Mouse (Mus musculus) heart, postnatal 0 days (tissue): ENCODE data around the gene Pmf1. TPM values are rescaled to one million over a fixed set of nuclear protein-coding genes. Genes with fewer than 3 reads are reported as not detected.

Experiments used
- ATAC-seq: fragments of 200-750 bp; cut with Nextera tagmentation; 2 replicates; pipeline ENCODE4 v1.8.0; 2017; ENCODE audit warnings: low read depth, moderate number of reproducible peaks, moderate library complexity; ENCODE audit not compliant: insufficient read depth
- DNase-seq: peaks from one replicate; pipeline ENCODE4 v3.0.0-alpha.2; 2016; ENCODE audit warnings: low spot score
- H3K27ac ChIP-seq: fragments of 300-500 bp; sonication (generic); 2 replicates; pipeline ENCODE4 v1.5.1; 2014; ENCODE audit warnings: low read depth, mild to moderate bottlenecking
- H3K27me3 ChIP-seq: fragments of 300-500 bp; sonication (generic); 2 replicates; pipeline ENCODE4 v1.6.1; 2014; ENCODE audit warnings: low read length, mixed read lengths; ENCODE audit not compliant: control insufficient read depth, insufficient read depth
- H3K36me3 ChIP-seq: fragments of 300-500 bp; sonication (generic); replicated peaks from 2 replicates; pipeline ENCODE4 v1.6.1; 2014; ENCODE audit warnings: low read length, mixed read lengths; ENCODE audit not compliant: control insufficient read depth, insufficient read depth
- H3K4me1 ChIP-seq: fragments of 300-500 bp; sonication (generic); 2 replicates; pipeline ENCODE4 v1.6.1; 2014; ENCODE audit warnings: antibody characterized with exemption; ENCODE audit not compliant: control insufficient read depth, insufficient read depth
- H3K4me2 ChIP-seq: fragments of 300-500 bp; sonication (generic); 2 replicates; pipeline ENCODE4 v1.6.1; 2014; ENCODE audit warnings: low read depth, mild to moderate bottlenecking, low read length, moderate library complexity
- H3K4me3 ChIP-seq: fragments of 300-500 bp; sonication (generic); 2 replicates; pipeline ENCODE4 v1.5.1; 2014; ENCODE audit warnings: low read depth, low read length
- H3K9ac ChIP-seq: fragments of 300-500 bp; sonication (generic); replicated peaks from 2 replicates; pipeline ENCODE4 v1.6.1; 2014; ENCODE audit warnings: low read depth, low read length, mixed read lengths
- H3K9me3 ChIP-seq: fragments of 300-500 bp; sonication (generic); replicated peaks from 2 replicates; pipeline ENCODE4 v1.6.1; 2016; ENCODE audit warnings: low read length; ENCODE audit not compliant: control insufficient read depth
- CTCF ChIP-seq: IDR thresholded peaks from 2 replicates; pipeline ENCODE4 v1.5.1; 2016; ENCODE audit warnings: antibody characterized with exemption, control low read depth, low read depth
- EP300 ChIP-seq: IDR thresholded peaks from 2 replicates; pipeline ENCODE4 v1.6.1; 2016; ENCODE audit warnings: antibody characterized with exemption, low read depth
- WGBS: fragments of 180-500 bp; shearing (Covaris S2); extraction: QIAGEN DNeasy Blood & Tissue Kit; methylation state at CpG from one replicate; pipeline ENCODE4 v1.1.7; 2014; 5-methylcytosine and 5-hydroxymethylcytosine counted together
- polyA plus RNA-seq: library from polyadenylated mRNA; unstranded; fragments of >200 nt; fragmentation: Nextera tagmentation; extraction: Ambion mirVana; gene quantifications from 2 replicates; pipeline ENCODE4 v1.2.1, GENCODE M21; 2015
- total RNA-seq: library from RNA; depleted of rRNA; stranded (reverse); fragments of >200 nt; gene quantifications from 2 replicates; pipeline ENCODE4 v1.2.3, GENCODE M21; 2014; ENCODE audit warnings: low replicate concordance

Gene Pmf1
- total and polyA plus RNA-seq, 2 experiments from 2014 or later = 62.9 to 116 TPM

- H3K27ac ChIP-seq = peak overlapping the region; percentile 30; the same call in 1 of the 2 replicates
- WGBS = 32% methylated on average over 4 of the region's 4 CpGs
- no peak for DNase-seq
- H3K4me1 ChIP-seq = no peaks in the 10 kb centered on the region; the same call in 1 of the 2 replicates
- H3K4me3 ChIP-seq = no peak overlapping the region
- no peaks in the 10 kb centered on the region for H3K9me3 ChIP-seq
- no peak overlapping the region for H3K9ac ChIP-seq
- H3K4me2 ChIP-seq = no peak overlapping the region
- TF ChIP-seq EP300 = no peak
- TF ChIP-seq CTCF = no peak
- ATAC-seq = peak; percentile 13; the same call in 1 of the 2 replicates
- H3K27me3 ChIP-seq = peaks cover 10% of the 10 kb centered on the region
- peaks cover 39% of the 10 kb centered on the region for H3K36me3 ChIP-seq
Measured at GRCm38 (mm10) chr3:88363700-88364099, 46.4 kb downstream of the Pmf1 start.

DNA sequence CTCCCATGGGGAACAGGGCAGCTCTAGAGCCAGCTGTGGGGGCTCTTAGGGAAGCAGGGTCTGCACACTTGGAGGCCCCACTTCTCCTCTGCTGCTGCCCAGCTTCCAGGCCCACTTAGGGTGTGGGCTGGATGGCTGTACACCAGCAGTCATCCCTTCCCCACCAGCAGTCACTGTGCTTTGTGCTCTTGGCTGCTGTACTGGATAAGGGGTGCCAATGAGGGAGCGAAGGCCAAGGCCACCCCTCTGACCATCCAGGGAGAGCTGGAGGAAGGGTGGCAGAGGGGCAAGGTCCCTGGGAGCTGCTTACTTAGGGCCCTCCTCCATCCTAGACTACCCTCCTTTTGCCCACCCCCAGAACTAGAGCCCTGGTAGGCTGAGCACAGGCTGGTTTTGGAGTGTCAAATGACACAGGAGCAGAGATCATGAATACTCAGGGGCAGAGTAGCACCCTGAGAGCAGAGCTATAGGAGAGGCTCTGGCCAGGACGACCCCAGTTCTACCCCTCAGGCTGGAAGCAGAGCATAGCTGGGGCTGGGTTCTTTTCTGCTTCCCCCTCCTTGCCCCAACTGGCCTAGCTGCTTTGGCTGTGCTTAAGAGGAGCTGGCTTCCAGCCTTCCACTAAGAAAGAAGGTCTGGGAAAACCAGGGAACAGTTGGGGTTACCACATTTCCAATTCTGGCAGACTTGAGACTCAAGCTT lies 48.4 kb downstream of the Pmf1 start:
- TF ChIP-seq CTCF (no peak), EP300 (no peak)
- Histone ChIP-seq H3K27me3 (peaks cover 10% of the 10 kb centered on the region), H3K27ac (no peak overlapping the region), H3K4me3 (no peak overlapping the region), H3K4me1 (no peaks in the 10 kb centered on the region; the same call in 1 of the 2 replicates), H3K4me2 (no peak overlapping the region), H3K9ac (no peak overlapping the region), H3K9me3 (no peaks in the 10 kb centered on the region), H3K36me3 (peaks cover 58% of the 10 kb centered on the region)
- DNase-seq (no peak), ATAC-seq (no peak)
- 78% methylated on average over 2 of the region's 2 CpGs for WGBS

DNA sequence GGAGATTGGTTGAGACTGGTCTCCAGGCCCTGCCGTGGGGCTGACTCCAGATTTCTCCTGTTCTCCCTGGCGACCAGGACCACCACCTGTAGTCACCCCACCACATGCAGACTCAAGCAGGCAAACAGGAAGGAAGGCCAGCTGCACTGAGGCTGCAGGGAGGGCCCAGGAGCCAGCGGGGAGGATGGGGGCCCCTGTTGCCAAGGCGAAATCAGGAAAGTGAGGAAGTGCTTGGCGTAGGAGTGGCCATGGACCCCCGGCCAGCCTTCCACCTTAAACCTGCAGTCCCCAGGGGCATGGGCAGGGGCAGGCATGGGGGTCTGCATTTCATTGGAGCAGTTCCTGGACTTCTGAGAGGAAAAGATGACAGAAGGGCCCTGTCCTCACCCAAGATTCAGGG lies 49.0 kb downstream of the Pmf1 start:
- 62% methylated on average over 6 of the region's 6 CpGs for WGBS
- H3K4me3 ChIP-seq = no peak overlapping the region
- H3K9me3 ChIP-seq = no peaks in the 10 kb centered on the region
- no peak overlapping the region for H3K27ac ChIP-seq
- no peaks in the 10 kb centered on the region; the same call in 1 of the 2 replicates for H3K4me1 ChIP-seq
- TF ChIP-seq EP300 (no peak), CTCF (no peak)
- peaks cover 65% of the 10 kb centered on the region for H3K36me3 ChIP-seq
- ATAC-seq = no peak
- H3K9ac ChIP-seq = no peak overlapping the region; the same call in 1 of the 2 replicates
- no peak overlapping the region for H3K4me2 ChIP-seq
- peaks cover 9% of the 10 kb centered on the region for H3K27me3 ChIP-seq
- no peak for DNase-seq

GRCm38 (mm10) chr3:88359989-88360388 lies 50.1 kb downstream of the Pmf1 start:
- DNase-seq (no peak), ATAC-seq (no peak)
- TF ChIP-seq EP300 (no peak), CTCF (no peak)
- H3K4me2 ChIP-seq = no peak overlapping the region
- H3K27me3 ChIP-seq = no peaks in the 10 kb centered on the region
- no peaks in the 10 kb centered on the region; the same call in 1 of the 2 replicates for H3K4me1 ChIP-seq
- H3K9ac ChIP-seq = 0 out of 2 replicates have a peak overlapping the region, but pooled peaks have one; percentile 2
- peaks cover 76% of the 10 kb centered on the region for H3K36me3 ChIP-seq
- no peak overlapping the region for H3K27ac ChIP-seq
- H3K9me3 ChIP-seq = no peaks in the 10 kb centered on the region
- no peak overlapping the region for H3K4me3 ChIP-seq
- 66% methylated on average over 3 of the region's 3 CpGs for WGBS

GRCm38 (mm10) chr3:88359584-88359983 lies 50.5 kb downstream of the Pmf1 start:
- peaks cover 79% of the 10 kb centered on the region for H3K36me3 ChIP-seq
- no peaks in the 10 kb centered on the region for H3K27me3 ChIP-seq
- ATAC-seq = no peak
- DNase-seq = no peak
- no peaks in the 10 kb centered on the region for H3K9me3 ChIP-seq
- TF ChIP-seq EP300 (no peak), CTCF (no peak)
- H3K9ac ChIP-seq = 0 out of 2 replicates have a peak overlapping the region, but pooled peaks have one; percentile 2
- no peak overlapping the region for H3K4me3 ChIP-seq
- H3K4me1 ChIP-seq = no peaks in the 10 kb centered on the region; the same call in 1 of the 2 replicates
- no peak overlapping the region for H3K27ac ChIP-seq
- no peak overlapping the region for H3K4me2 ChIP-seq
- 44% methylated on average over 5 of the region's 5 CpGs for WGBS
